Mouse (Mus musculus) gastrocnemius, postnatal 36 days (tissue): ENCODE measurements at regions not wholly inside any gene's neighbourhood (a gene's known extent, or its start where the extent isn't known, plus 50 kb on each side); places are given as distances from the start of the nearest gene placed in this dataset.
"Not testable (repeated sequence)": the region's sequence is repeated elsewhere in the genome, so short reads cannot be mapped to it uniquely, and the experiment has no call there.

Experiments
- DNase-seq, 2 experiments: peaks; one replicate each; pipeline ENCODE4 v3.0.0; 2022
- intact Hi-C: fragments of 180-260 bp; cut with DNase I; formaldehyde crosslinking; loops from one replicate; pipeline ENCODE4 v1.15.1; 2025

DNA sequence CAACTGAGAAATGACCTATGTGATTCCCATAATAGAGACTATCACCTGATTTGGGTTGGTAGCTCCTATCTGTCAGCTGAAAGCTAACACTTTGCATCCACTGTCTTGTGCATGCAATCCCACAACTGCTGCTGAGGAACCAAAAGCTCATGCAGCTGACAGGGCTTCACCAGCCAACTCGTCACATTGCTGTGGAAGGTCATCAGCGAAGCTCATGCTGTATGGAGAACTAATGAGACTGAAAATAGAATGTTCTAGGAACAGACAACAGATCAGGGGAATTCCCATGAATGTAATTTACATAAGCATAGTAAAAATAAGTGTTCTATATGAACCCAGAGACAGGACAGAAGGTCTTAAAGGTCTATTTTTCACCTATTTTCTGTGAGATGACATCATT is 363.5 kb upstream of the Ptger4 start:
- intact Hi-C loops: no loop called here
- DNase-seq: no peak

DNA sequence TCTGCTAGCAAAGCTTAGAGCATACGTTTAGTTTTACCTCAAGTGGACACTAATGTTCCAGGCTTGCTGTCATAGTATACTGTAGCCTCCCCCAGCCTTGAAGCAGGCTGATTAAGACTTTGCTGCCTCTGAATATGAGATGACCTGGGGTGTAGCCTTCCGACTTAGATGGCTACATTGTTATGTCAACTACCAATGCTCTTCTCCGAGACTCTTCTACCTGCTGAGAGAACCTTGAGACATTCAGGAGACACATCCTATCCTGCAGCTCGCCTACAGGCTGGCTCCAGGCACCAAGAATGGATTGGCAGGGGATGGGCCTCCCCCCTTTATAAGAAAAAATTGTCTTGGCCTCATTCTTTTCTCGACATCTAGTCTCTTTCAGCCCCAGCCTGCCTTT is 379.0 kb upstream of the Ptger4 start:
- DNase-seq: no peak
- intact Hi-C loops: no loop called here

DNA sequence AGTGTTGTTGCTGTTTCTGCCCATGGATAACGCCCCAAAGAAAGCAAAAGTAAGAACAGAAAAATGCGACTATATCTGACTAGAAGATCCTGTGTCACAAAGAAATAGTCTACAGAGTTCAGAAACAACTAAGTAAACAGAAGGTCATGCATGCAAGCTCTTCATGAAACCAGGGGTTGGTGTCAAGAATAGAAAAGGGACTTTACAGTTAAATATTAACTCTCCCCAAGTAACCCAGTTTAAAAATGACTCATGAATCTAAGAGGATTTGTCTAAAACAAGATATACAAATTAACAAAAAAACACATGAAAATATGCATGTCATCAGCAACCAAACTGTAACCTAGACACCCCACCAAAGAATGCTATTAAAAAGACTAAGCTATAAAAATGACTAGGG is 381.4 kb upstream of the Ptger4 start:
- intact Hi-C loops: no loop called here
- no peak for DNase-seq

- intact Hi-C loops: no loop called here
- DNase-seq: no peak
Measured at GRCm38 (mm10) chr15:5646673-5647072, 402.7 kb upstream of the Ptger4 start.

GRCm38 (mm10) chr15:5658796-5659195 is 414.8 kb upstream of the Ptger4 start:
- intact Hi-C loops: no loop called here
- DNase-seq: no peak

DNA sequence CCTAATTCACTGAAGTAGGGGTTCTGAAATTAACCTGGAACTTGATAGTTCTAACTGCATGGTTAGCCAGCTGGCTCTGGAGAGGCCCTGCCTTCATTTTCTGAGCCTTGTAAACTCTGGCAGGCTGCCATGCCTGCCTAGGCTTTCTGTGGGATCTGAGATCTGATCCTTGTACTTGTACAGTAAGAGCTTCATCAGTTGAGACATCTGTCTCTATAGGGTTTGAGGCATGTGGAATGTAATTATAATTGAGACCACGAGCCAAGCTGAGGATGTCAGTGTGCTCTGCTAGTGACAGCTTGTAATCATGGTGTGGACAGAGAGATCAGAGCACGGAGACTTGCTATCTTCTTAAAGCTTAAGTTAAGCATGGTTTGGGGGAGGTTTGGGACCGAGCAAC is 416.8 kb upstream of the Ptger4 start:
- no peak for DNase-seq
- intact Hi-C loops: no loop called here

GRCm38 (mm10) chr15:5671781-5672180 is 427.8 kb upstream of the Ptger4 start:
- no peak for DNase-seq
- intact Hi-C loops: no loop called here

DNA sequence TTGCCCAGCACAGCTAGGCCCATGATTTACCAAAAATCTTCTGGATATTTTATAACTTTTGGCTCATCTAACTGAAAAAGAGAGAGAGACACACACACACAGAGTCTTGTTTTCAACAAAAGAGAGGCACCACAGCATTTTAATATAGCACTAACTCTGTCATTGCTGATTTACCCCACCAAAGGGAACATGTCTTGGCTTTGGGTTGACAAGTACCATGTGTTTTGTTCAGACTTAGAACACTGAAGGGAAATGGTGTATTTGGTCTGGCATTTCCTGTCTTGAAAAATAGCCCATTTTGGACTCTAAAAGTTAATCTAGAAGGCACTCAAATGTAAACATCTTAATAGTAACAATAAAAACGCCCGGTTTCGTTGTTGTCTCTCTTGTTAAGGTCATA is 432.7 kb upstream of the Ptger4 start:
- no peak for DNase-seq
- intact Hi-C loops: no loop called here

DNA sequence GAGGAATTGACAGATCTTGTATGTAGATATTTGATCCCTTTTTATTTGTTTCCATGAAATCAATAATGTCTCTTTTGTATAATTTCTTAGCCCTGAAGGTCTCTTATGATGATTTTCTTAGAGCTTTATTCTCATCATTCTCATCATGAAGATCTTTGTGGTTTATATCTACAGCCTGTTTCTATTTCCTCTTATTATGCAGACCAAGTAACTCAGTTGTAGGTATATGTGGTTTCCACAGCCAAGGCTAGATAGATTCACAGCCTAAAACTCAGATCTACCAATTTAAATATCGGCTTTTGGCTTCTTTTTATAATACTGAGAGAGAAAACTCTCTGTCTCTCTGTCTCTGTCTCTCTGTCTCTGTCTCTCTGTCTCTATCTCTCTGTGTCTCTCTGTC is 449.8 kb upstream of the Ptger4 start:
- DNase-seq: no peak
- intact Hi-C loops: no loop called here

GRCm38 (mm10) chr15:5695015-5695414 is 451.0 kb upstream of the Ptger4 start:
- intact Hi-C loops: no loop called here
- DNase-seq: no peak

- intact Hi-C loops: no loop called here
Measured at GRCm38 (mm10) chr15:5708454-5708853, 464.5 kb upstream of the Ptger4 start.

DNA sequence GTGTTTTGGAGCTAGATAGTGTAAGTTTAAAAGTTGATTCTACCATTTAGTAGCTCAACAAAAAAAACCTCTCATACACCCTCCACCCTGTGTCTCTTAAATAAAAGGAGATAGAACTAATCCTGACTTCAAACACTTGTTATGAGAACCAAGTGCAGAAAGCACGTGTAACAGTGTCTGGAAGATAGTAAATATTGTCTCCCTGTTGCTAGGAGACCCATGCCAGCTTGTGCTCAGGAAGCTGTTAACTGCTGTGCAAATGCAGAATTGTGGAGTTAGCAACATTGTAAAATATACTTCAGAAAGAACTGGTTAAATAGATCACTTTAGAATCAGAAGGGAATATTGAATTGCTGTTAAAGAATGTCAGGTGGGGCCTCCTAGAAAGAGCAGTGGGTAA is 496.7 kb upstream of the Ptger4 start:
- no peak for DNase-seq
- intact Hi-C loops: no loop called here

More at GRCm38 (mm10) chr15:5708454-5708853, 464.5 kb upstream of the Ptger4 start:
- DNase-seq: no peak

DNA sequence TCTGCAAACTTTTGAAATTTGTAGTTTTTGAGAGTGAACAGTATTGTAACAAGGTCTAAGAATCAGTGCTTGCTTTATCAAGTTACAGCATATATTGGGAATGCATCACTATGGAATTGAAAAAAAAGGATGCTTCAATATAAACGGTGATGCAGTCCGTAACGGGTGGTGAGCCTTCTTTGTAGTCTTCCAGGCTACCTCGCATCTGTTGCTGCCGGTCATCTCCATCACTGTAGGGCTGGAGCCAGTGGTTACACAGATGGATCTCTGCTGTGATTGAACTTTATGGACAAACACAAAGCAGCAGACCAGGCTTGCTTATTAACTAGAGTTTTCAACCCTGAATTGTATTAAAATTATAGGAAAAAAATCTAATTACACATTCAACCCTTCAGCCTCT is 499.9 kb upstream of the Ptger4 start:
- intact Hi-C loops: no loop called here

GRCm38 (mm10) chr15:5758690-5759089 is 514.7 kb upstream of the Ptger4 start:
- intact Hi-C loops: no loop called here
- DNase-seq: no peak

More for the DNA sequence above, 499.9 kb upstream of the Ptger4 start:
- no peak for DNase-seq

- intact Hi-C loops: no loop called here
- DNase-seq: no peak
Measured at GRCm38 (mm10) chr15:5762216-5762615, 518.2 kb upstream of the Ptger4 start.

DNA sequence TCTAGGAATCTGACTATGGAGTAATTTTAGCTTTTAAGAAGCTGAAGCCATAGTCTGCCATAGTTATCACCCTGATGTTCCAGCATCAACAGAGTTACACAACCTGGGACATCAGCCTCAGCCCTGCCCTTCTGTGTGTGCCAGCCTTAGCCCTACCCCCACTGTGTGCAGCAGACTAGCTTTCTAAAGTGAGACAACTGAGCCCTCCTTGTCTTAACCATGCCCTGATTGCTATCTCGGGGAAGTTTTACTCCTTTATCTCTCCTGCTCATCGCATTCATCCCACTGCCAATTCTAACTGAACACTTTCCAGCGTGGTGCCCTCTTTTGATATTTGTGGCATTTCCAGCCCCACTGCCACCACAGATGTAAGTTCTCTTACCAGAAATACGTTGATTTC is 522.5 kb upstream of the Dab2 start:
- DNase-seq: no peak
- intact Hi-C loops: no loop called here

GRCm38 (mm10) chr15:5799917-5800316 is 499.7 kb upstream of the Dab2 start:
- DNase-seq: no peak
- intact Hi-C loops: no loop called here

GRCm38 (mm10) chr15:5811154-5811732 is 488.3 kb upstream of the Dab2 start:
- intact Hi-C loops: no loop called here
- DNase-seq: no peak

- intact Hi-C loops: no loop called here
- no peak for DNase-seq
Measured at GRCm38 (mm10) chr15:5811958-5812357, 487.6 kb upstream of the Dab2 start.

DNA sequence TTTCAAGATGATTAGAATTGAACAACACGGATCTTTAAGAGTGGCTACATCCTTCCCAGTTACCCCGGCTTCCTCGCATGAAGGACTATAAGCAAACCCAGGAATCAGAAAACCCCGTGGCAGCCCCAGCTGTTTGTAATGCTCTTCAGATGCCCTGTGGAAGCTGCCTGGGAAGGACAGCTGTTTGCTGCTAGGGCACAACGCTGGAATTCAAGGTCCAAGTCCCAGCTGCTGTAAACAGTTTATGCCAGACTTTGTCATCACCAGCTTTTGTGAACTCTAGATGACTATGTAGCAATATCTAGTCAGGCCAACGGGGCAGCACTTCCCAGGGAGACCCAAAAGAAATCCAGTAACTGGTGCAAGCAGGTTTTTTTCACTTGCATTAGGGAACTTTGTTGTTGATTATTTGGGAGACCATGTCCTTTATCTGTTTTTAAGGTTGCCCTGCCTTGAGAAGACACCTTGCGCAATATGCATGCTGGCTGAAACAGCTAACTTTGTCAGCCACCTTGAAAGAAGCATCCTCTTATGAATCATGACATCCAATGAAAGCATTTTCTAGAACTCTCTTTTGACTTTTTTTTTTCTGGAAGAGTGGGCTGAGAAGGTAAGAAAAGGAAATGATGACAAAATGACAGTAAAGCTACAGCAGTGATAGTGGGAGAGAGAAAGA is 481.5 kb upstream of the Dab2 start:
- intact Hi-C loops: no loop called here
- no peak for DNase-seq

DNA sequence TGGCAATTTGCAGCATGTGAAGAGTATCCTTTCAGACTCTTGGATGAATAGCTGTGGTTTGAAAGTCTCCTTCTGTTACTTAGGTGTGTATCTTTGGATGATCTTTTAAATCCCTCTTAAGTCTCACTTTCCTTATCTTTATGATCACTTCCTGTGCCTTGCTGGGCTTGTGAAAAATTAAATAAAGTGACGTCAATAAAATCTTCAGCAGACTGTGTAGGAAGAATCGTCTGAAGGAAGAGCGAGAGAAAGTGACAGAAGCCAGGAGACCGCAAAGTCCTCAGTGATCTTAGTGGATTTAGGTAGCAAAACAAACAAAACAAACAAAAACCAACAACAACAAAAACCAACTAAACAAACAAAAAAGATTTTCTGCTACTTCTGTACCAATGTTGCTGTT is 459.6 kb upstream of the Dab2 start:
- intact Hi-C loops: no loop called here
- DNase-seq: no peak

DNA sequence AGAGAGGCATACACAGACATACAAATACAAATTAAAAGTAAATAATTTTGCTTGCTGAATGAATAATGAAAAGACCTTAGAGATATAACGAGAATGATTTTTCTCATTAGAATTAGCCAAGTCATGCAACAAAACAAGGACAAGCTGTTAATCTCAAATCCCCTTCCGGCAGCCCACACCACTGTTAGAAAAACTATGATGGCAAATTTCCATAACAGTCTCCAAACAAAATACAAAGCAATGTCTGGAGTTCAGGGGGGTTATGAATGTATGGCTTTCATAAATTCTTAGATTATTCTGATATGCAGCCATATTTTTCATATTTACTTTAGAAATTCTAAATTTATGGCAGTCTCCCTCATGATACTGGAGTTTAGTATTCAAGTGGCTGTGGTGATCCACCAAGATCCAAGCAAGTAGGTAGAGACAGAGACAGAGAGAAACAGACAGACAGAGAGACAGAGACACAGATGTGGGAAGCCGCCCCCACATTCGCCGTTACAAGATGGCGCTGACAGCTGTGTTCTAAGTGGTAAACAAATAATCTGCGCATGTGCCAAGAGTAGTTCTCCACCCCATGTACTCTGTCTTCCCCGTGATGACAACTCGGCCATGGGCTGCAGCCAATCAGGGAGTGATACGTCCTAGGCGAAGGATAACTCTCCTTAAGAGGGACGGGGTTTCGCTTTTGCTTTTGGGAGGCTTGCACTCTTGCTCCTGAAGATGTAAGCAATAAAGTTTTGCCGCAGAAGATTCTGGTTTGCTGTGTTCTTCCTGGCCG is 458.0 kb upstream of the Dab2 start:
- DNase-seq, intact Hi-C loops: not testable (repeated sequence)
